Mouse (Mus musculus) intestine, postnatal 0 days (tissue): ENCODE measurements around the gene Atp2b4. TPM values are rescaled to one million over a fixed set of nuclear protein-coding genes. Genes with fewer than 3 reads are reported as not detected.

Experiments
- ATAC-seq: fragments of 200-750 bp; cut with Nextera tagmentation; 2 replicates; pipeline ENCODE4 v1.8.0; 2017; ENCODE audit warnings: mild to moderate bottlenecking, moderate TSS enrichment, moderate library complexity
- H3K27ac ChIP-seq: fragments of 300-500 bp; sonication (generic); 2 replicates; pipeline ENCODE4 v1.5.1; 2014; ENCODE audit warnings: mild to moderate bottlenecking, low read depth, low read length, moderate library complexity
- H3K27me3 ChIP-seq: fragments of 300-500 bp; sonication (generic); replicated peaks from 2 replicates; pipeline ENCODE4 v1.6.1; 2014; ENCODE audit warnings: low read length, mixed read lengths; ENCODE audit not compliant: control insufficient read depth, insufficient read depth
- H3K36me3 ChIP-seq: fragments of 300-500 bp; sonication (generic); 2 replicates; pipeline ENCODE4 v1.6.1; 2014; ENCODE audit warnings: mild to moderate bottlenecking, moderate library complexity; ENCODE audit not compliant: control insufficient read depth, insufficient read depth
- H3K4me1 ChIP-seq: fragments of 300-500 bp; sonication (generic); replicated peaks from 2 replicates; pipeline ENCODE4 v1.6.1; 2014; ENCODE audit warnings: antibody characterized with exemption, low read length, mixed read lengths; ENCODE audit not compliant: control insufficient read depth, insufficient read depth
- H3K4me2 ChIP-seq: fragments of 300-500 bp; sonication (generic); replicated peaks from 2 replicates; pipeline ENCODE4 v1.6.1; 2014; ENCODE audit warnings: low read depth, mild to moderate bottlenecking, moderate library complexity
- H3K4me3 ChIP-seq: fragments of 300-500 bp; sonication (generic); 2 replicates; pipeline ENCODE4 v1.5.1; 2014; ENCODE audit warnings: low read depth, low read length
- H3K9ac ChIP-seq: fragments of 300-500 bp; sonication (generic); 2 replicates; pipeline ENCODE4 v1.6.1; 2014; ENCODE audit warnings: mild to moderate bottlenecking, low read depth, low read length
- H3K9me3 ChIP-seq: fragments of 300-500 bp; sonication (generic); 2 replicates; pipeline ENCODE4 v1.6.1; 2016; ENCODE audit warnings: mixed run types; ENCODE audit not compliant: control insufficient read depth
- CTCF ChIP-seq: sonication (generic); IDR thresholded peaks from 2 replicates; pipeline ENCODE4 v1.5.1; 2016; ENCODE audit warnings: low read depth, mild to moderate bottlenecking, control low read depth, antibody characterized with exemption, moderate library complexity
- WGBS: fragments of 180-500 bp; shearing (Covaris S2); extraction: QIAGEN DNeasy Blood & Tissue Kit; methylation state at CpG from one replicate; pipeline ENCODE4 v1.1.7; 2014; 5-methylcytosine and 5-hydroxymethylcytosine counted together
- polyA plus RNA-seq: library from polyadenylated mRNA; unstranded; fragments of >200 nt; fragmentation: Nextera tagmentation; extraction: Ambion mirVana; gene quantifications from 2 replicates; pipeline ENCODE4 v1.2.1, GENCODE M21; 2015

Atp2b4 gene
- polyA plus RNA-seq, 1 experiment from 2014 or later: 9.8 TPM

DNA sequence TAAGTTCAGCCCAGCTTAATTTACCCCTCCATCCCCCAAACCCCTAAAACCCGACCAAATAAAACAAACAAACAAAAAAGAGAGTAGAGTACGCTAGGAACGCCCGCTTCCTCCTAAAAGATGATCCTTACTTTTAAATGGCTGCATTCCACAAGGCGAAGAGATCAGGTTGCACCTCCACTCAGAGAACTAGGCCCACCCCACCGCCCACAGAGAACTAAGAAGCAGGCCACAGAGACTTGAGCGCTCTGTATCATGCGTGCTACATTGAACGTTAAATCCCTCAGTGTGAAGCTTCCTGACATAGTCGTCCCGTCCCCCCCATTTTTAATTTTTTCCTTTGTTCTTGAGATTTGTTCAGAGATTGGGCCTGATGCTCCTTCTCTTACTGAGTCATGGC, 68.0 kb downstream of the Atp2b4 start:
- H3K9me3 ChIP-seq: no peaks in the 10 kb centered on the region
- no peaks in the 10 kb centered on the region for H3K27me3 ChIP-seq
- H3K9ac ChIP-seq: no peak overlapping the region
- H3K4me1 ChIP-seq: no peaks in the 10 kb centered on the region
- H3K4me3 ChIP-seq: no peak overlapping the region
- no peak overlapping the region for H3K27ac ChIP-seq
- no peak for TF ChIP-seq CTCF
- H3K4me2 ChIP-seq: no peak overlapping the region
- 69% methylated on average over 11 of the region's 11 CpGs for WGBS
- no peak for ATAC-seq
- H3K36me3 ChIP-seq: peaks cover 18% of the 10 kb centered on the region; the same call in 1 of the 2 replicates

DNA sequence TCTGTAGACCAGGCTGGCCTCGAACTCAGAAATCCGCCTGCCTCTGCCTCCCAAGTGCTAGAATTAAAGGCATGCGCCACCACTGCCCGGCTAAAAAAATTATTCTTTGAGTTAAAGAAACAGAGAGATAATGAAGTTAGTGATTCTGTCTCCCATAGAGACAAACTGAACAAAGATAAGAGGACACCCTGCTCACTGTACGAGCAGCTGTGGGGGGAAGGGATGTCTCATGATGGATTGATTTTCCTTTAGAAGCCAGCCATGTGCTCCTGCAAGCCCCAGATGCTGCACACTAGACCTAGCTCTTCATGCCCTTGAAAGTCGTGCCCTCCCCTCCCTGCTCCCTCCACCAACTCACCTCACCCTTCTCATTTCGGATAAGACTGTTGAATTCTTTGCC, 72.5 kb downstream of the Atp2b4 start:
- WGBS: 65% methylated on average over 6 of the region's 7 CpGs
- Histone ChIP-seq H3K27me3 (no peaks in the 10 kb centered on the region), H3K9ac (no peak overlapping the region), H3K36me3 (peaks cover 16% of the 10 kb centered on the region; the same call in 1 of the 2 replicates), H3K4me1 (no peaks in the 10 kb centered on the region), H3K27ac (no peak overlapping the region), H3K4me3 (no peak overlapping the region), H3K9me3 (no peaks in the 10 kb centered on the region), H3K4me2 (no peak overlapping the region)
- no peak for TF ChIP-seq CTCF
- no peak for ATAC-seq

DNA sequence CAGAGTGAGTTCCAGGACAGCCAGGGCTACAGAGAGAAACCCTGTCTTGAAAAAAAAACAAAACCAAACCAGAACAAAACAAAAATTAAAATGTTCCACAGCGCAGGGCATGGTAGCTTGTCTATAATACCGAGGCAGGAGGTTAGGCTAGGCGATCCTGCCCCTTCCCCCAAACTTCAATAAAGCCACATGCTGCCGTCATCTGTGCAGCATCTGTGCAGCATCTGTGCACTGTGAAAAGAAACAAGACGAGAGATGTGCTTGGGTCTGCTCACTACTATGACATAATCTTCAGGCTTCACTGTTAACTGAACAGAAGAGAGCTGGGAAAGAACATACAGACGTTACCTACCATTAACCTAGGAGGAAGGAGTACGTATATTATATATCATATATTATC, 80.5 kb downstream of the Atp2b4 start:
- no peak overlapping the region for H3K9ac ChIP-seq
- no peak for TF ChIP-seq CTCF
- no peaks in the 10 kb centered on the region for H3K9me3 ChIP-seq
- no peak overlapping the region for H3K27ac ChIP-seq
- H3K4me2 ChIP-seq: no peak overlapping the region
- no peak overlapping the region for H3K4me3 ChIP-seq
- H3K36me3 ChIP-seq: no peaks in the 10 kb centered on the region; the same call in 1 of the 2 replicates
- H3K27me3 ChIP-seq: no peaks in the 10 kb centered on the region
- no peak for ATAC-seq
- H3K4me1 ChIP-seq: no peaks in the 10 kb centered on the region
- WGBS: 84% methylated on average over 7 of the region's 7 CpGs

DNA sequence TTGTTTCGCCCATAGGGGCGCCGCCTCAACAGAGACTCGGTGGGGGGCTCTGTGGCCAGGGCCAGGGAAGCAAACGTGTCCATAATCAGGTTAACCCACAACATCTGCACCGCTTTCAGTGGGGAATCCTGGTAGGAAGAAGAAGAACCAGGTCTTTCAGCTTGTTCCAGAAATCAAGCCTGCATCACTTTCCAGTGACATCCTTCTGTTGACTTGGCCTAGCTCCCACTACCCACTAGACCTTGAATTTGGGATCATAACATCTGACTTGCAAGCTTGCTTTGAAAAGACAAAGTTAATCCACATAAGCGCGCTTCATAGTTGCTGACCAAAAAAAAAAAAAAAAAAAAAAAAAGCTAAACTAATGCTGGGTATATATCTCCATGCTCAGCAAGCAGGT, 82.1 kb downstream of the Atp2b4 start:
- Histone ChIP-seq H3K9ac (no peak overlapping the region), H3K4me1 (no peaks in the 10 kb centered on the region), H3K4me3 (no peak overlapping the region), H3K27me3 (no peaks in the 10 kb centered on the region), H3K4me2 (no peak overlapping the region), H3K36me3 (no peaks in the 10 kb centered on the region; the same call in 1 of the 2 replicates), H3K9me3 (no peaks in the 10 kb centered on the region), H3K27ac (no peak overlapping the region)
- WGBS: 93% methylated on average over 8 of the region's 8 CpGs
- no peak for TF ChIP-seq CTCF
- no peak for ATAC-seq

DNA sequence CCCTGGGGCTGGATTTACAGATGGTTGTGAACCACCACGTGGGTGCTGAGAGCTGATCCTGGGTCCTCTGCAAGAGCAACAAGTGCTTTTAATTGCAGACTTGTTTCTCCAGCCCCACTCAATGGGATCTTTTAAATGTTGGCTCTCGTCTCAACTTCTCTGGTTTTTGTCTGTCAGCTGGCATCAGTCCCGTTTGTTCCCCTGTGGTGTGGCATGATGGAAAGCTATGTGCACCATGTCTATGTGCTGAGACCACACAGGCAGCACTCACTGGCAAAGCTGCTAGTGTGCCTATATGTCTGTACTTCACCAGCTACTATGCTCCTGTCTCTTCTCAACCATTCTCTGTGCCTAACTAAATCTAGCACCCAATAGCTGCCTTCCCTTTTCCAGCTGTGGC, 82.5 kb downstream of the Atp2b4 start:
- H3K36me3 ChIP-seq: no peaks in the 10 kb centered on the region; the same call in 1 of the 2 replicates
- no peaks in the 10 kb centered on the region for H3K9me3 ChIP-seq
- H3K27me3 ChIP-seq: no peaks in the 10 kb centered on the region
- no peak for TF ChIP-seq CTCF
- H3K4me3 ChIP-seq: no peak overlapping the region
- H3K9ac ChIP-seq: no peak overlapping the region
- no peak overlapping the region for H3K27ac ChIP-seq
- 77% methylated on average over 3 of the region's 3 CpGs for WGBS
- no peaks in the 10 kb centered on the region for H3K4me1 ChIP-seq
- no peak overlapping the region for H3K4me2 ChIP-seq
- ATAC-seq: no peak

DNA sequence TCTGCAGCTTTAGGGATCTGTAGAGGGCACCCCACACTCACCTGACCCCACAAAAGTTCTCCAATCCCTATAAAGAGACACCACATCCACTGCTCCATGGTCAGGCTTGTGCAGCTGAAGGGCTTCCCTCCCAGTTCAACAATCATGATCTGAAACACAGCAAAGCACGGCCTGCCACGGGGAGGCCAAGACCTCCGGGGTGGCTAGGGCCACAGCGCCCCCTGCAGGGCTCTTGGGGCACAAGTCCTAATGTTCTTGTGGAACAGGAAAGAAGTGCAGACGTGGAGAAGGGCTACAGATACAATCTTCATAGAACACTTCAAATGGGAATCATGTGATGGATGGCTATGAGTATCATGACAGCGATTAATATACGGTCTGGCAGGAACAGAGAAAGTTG, 84.4 kb downstream of the Atp2b4 start:
- H3K27me3 ChIP-seq: no peaks in the 10 kb centered on the region
- no peak overlapping the region for H3K9ac ChIP-seq
- ATAC-seq: no peak
- TF ChIP-seq CTCF: peak; percentile 87
- H3K36me3 ChIP-seq: no peaks in the 10 kb centered on the region; the same call in 1 of the 2 replicates
- no peaks in the 10 kb centered on the region for H3K9me3 ChIP-seq
- no peak overlapping the region for H3K4me2 ChIP-seq
- H3K27ac ChIP-seq: no peak overlapping the region
- H3K4me1 ChIP-seq: 0 out of 2 replicates have a peak, but pooled peaks cover 3% of the 10 kb centered on the region
- 19% methylated on average over 7 of the region's 7 CpGs for WGBS
- no peak overlapping the region for H3K4me3 ChIP-seq

DNA sequence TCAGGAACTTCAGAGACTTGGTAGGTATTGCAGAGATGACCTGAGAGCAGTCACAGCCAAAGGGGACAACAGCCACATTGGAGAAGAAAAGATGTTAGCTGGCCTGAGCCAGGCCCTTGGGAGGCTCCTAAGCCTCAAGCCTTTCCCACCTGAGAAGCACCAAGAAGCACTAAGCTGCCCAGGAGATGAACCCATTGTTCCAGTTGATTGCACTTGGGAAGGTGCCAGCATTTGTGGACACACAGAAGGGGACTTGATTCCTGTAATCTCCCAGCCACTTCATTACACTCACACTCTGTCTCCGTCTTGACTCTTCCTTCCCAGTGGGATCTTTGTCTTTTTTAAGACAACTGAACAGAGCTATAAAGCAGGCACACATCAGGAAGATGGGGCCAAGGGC, 85.7 kb downstream of the Atp2b4 start:
- H3K27ac ChIP-seq: no peak overlapping the region
- H3K4me1 ChIP-seq: 0 out of 2 replicates have a peak, but pooled peaks cover 3% of the 10 kb centered on the region
- ATAC-seq: no peak
- no peak overlapping the region for H3K4me3 ChIP-seq
- no peak overlapping the region for H3K9ac ChIP-seq
- H3K4me2 ChIP-seq: no peak overlapping the region
- no peak for TF ChIP-seq CTCF
- H3K36me3 ChIP-seq: no peaks in the 10 kb centered on the region; the same call in 1 of the 2 replicates
- H3K27me3 ChIP-seq: no peaks in the 10 kb centered on the region
- no peaks in the 10 kb centered on the region for H3K9me3 ChIP-seq
- WGBS: 42% methylated on average over 1 of the region's 1 CpGs
